Mouse (Mus musculus) mouse trophoblast stem cell (cell line): ENCODE data around the gene Tnfsf13b.

Experiments used
- in situ Hi-C, 2 experiments: fragments of 300-500 bp; cut with MseI, MboI; formaldehyde crosslinking; loops; 2 replicates in 1 of 2; 3 replicates in 1 of 2; pipeline ENCODE4 v1.15.1; 2025

Gene Tnfsf13b

GRCm38 (mm10) chr8:10006156-10006985, at the start of gene Tnfsf13b:
Gene Tnfsf13b, plus strand, starts transcription at chr8:10006467.
- in situ Hi-C loops: no loop called here

DNA sequence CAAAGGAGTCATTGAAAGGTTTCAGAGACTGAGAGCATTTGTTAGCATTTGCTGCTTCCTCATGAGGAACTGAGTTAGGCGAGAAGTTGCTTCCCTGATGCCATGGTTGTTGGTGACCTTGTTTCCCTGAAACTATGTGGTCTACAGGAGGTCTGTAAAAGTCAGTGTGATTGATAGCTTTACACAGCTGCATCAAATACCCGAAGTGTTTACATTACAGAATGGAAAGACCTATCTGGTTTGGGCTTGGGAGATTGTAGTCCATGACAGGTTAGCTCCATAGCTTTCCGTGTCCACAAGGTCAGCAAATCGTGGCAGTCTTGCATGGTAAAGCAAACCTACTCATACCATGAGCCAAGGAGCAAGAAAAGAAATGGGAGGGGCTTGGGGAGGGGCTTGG, 47.9 kb upstream of the Tnfsf13b start:
- in situ Hi-C loops: no loop called here

GRCm38 (mm10) chr8:9959919-9960318, 46.3 kb upstream of the Tnfsf13b start:
- in situ Hi-C loops: no loop called here

- in situ Hi-C loops: no loop called here
Observed at GRCm38 (mm10) chr8:9971866-9972265, 34.4 kb upstream of the Tnfsf13b start.

- in situ Hi-C loops: no loop called here
Observed at GRCm38 (mm10) chr8:9975276-9975675, 31.0 kb upstream of the Tnfsf13b start.

- in situ Hi-C loops: no loop called here
Observed at GRCm38 (mm10) chr8:9975898-9976611, 30.2 kb upstream of the Tnfsf13b start.

DNA sequence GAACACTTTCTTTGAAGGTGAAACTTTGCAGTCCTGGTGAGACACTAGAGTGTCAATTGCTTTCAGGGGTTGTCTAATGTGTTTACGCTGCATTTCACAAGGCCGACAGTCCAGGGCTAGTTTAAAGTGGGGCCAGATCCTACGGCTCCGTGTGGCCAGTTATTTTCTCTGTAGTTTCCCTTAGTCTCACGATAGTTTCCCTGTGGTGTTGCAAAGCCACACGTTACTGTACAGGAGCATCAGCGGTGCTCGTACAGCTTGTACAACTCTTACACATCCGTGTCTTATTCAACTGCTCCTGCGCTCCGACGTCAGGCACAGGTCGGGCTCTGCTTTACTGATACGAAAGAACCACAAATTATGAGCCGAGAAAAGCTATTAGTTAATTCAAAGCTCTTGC, 29.3 kb upstream of the Tnfsf13b start:
- in situ Hi-C loops: no loop called here

DNA sequence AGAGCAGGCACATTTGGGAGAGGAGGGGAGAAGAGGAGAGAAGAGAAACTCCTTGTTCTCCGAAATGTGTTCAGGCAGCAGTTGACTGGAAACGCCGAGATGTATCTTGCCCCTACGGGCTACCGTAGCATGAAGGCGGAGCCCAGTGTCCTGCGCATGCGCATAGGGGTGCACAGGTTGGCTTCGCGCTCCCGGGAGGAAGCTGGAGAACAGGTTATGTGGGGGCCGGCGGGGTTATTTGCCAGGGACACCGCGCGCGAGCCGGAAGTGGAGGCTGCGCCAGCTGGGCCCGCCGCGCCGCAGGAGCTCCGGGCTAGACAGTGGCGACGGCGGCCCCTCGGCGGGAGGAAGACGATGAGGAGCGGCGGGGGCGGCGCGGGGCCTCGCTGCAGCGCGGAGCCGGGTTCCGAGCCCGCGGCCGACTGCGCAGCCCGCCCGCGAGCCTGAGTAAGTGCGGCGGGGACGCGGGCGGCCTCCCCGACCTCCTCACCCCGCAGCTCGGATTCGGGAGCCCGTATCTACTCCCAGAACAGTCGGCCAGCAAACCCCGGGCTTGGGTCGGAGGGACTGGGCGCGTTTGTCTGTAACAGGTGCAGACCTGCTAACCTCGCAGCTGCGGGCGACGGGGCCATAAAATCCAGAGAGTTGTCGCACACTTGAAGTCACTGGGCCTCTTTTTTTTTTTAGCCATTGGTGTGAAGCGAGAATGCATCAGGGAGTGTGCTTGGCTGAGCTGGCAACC, 28.5 kb upstream of the Tnfsf13b start, which contains the start of the genes Lig4 and Abhd13:
TSS of gene Lig4 (minus strand) at position 114 of the 742 bp plus-strand sequence.
TSS of gene Abhd13 (plus strand) at position 135 of the 742 bp plus-strand sequence.
- in situ Hi-C loops: no loop called here

- in situ Hi-C loops: no loop called here
Observed at GRCm38 (mm10) chr8:9978475-9979230, 27.6 kb upstream of the Tnfsf13b start.

DNA sequence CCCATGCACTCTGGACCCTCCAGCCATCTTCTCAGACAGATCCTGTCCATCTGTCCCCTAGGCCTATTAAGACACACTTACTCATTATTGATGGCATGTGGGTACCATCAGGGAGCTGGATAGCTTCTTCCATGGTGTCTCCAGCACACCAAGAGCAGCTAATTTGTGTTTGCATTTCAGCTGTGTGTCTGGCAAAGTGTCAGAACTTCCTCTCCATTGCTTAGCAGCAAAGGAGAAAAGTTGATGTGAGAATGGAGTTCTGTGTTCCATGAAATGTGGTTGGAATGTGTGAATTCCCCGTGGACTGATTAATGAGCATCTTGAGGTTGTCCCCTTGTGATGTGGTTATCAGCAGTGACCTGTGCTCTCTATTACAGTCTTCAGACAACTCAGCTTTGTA, 26.5 kb upstream of the Tnfsf13b start:
- in situ Hi-C loops: no loop called here

- in situ Hi-C loops: no loop called here
Observed at GRCm38 (mm10) chr8:9980188-9980587, 26.1 kb upstream of the Tnfsf13b start.

DNA sequence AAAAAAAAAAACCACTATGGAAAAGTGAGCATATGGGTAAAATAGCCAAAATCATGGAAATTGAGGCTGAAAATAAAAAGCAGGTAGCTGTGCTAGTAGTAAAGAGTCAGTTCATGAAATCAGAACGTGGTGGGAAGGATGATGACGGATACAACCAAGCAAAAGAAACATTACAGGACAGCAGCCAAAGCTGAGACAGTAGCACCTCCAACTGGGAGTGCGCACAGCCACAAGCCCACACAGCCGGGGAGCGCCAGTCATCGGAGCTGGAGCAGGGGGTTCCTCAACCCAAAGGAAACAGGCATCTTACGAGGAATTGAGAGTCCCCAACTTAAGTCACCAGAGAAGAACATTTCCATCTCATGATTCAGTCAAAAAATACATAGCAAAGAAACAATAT, 2.2 kb upstream of the Tnfsf13b start:
- in situ Hi-C loops: no loop called here

DNA sequence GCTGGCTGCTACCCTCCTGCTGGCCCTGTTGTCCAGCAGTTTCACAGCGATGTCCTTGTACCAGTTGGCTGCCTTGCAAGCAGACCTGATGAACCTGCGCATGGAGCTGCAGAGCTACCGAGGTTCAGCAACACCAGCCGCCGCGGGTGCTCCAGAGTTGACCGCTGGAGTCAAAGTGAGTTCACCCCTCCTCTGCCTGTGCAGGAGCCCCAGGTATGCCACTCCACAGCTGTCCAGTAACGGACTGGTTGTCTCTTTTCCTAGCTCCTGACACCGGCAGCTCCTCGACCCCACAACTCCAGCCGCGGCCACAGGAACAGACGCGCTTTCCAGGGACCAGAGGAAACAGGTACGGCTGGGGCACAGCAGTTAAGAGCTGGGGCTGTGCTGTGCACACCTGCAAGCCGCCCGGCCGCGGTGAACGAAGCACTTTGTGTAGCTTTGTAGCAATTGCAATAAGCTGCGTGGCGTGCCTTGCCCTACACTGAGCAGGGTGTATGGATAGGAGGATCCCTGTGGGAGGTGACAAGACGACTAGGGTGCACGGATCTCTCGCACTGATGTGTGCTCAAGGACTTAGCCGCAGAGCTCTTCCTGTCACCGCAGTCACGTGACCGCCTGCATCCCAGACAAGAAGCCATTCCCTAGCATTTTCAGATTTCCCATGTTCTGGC, 856 bp downstream of the Tnfsf13b start:
- in situ Hi-C loops: no loop called here

- in situ Hi-C loops: no loop called here
Observed at GRCm38 (mm10) chr8:10007660-10008028, 1.4 kb downstream of the Tnfsf13b start.

- in situ Hi-C loops: no loop called here
Observed at GRCm38 (mm10) chr8:10016252-10016651, 10.0 kb downstream of the Tnfsf13b start.

DNA sequence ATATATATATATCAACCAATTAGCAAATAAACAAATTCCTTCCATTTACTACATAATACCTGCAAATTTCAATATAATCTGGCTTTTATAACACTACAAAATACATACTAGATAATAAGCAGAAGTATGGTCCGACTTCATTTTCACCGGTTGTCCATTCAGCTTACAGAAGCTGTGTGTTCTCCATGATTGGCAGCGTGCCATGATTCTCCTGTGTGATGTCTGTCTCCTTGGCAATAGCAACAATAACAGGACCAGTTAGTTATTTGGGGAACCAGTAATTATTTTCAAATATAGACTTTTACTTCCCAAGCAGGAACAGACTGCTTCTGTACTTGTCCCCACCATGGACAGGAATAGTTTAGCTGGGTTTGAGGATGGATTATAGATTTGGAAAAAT, 11.0 kb downstream of the Tnfsf13b start:
- in situ Hi-C loops: no loop called here

DNA sequence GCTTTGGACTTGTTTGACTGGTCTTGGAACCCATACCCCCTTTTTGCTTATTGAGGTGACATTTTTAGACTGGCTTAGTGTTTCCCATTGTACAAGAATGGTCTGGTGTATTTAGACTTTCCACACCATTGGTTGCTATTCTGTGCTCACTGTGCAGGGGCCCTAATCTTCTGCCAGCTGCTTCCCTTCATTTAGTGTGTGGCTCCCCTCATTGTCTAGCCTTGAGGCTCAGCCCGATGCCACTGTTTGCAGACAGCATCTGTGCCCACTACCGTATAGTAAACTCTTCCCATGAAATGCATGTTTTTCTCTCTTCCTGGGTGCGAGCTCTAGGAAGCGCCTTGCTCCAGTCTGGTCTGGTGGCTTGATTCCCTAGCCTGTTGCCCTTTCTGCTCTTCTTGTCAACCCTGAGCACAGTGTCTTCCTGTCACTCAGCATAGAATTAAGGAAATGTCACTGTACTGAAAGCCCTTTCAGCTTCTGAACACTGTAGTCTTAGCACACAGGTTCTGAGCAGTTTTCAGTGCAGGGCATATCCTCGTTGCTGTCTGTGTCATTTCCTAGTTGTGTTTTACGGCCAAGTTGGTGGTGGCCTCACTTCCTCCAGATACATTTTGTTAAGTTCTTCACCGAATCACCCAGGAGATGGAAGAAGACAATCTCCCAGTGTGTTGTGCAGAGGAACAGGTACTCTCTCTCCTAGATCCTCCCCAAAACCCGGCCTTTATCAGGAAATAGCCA, 24.2 kb downstream of the Tnfsf13b start:
- in situ Hi-C loops: no loop called here

DNA sequence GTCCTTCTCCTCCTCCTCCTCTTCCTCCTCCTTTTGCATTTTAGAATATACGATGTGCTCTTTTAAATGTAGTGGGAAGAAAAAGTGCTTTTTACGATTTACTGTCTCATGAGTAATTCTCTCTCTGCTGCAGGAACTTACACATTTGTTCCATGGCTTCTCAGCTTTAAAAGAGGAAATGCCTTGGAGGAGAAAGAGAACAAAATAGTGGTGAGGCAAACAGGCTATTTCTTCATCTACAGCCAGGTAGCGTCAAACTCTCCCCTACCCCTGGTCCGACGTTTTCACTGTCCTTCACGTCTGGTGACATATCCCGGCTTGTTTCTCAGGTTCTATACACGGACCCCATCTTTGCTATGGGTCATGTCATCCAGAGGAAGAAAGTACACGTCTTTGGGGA, 24.9 kb downstream of the Tnfsf13b start:
- in situ Hi-C loops: no loop called here

DNA sequence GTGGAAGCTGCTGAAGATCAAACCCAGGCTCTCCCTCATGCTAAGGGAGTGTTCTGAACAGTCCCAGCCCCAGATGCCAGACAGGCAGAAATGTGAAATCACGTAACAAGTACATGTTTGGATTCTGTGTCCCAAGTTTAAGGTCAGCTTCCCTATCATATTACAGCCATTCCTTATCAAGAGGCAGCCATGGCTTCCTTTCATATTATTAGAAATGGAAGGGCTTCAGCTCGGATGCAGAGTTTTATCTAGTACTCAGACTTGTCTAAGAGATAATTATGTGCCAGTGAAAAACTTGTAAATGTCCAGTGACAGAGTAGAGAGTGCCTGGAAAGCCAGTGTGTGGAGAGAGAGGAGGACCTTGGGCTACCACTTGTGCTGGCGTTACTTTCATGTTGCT, 34.6 kb downstream of the Tnfsf13b start:
- in situ Hi-C loops: loop anchor here in 1 of 2 experiments (5.0 kb wide), 1 partner anchor 361 kb away; no protein-coding TSS in a partner anchor
